ENCODE assay signal across 8 mouse cellular contexts in the genomic region with DNA sequence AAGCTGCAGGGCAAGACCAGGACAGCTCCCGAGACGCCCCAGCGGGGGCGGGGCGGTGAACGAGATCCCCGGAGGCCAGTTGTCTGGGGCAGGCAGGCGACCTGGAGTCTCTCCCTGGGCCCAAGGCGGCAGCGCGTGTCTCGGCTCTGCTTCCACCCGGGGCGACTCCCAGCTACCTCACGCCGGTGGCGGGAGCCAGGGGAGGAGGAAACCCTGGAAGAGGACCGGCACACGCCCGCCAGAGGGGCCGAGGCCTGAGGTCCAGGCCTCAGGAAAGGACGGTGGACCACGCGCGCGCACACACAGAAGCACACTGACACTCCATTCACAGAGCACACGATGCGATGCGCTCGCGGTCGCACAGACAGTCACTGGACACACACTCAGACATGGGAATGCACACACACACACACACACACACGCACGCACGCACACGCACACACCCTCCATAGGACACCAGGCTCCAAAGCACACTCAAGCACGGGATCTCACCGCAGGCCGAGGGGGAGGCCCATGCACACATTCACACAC. TPM values are rescaled to one million over a fixed set of nuclear protein-coding genes. Genes with fewer than 3 reads are reported as not detected.
A peak's percentile ranks its signal among the peaks of the same experiment; 100 is the strongest.
DNase-seq lines count a peak whose midpoint lies in the region; ATAC-seq and TF ChIP-seq lines count a peak whose summit lies in the region.

No protein-coding gene starts in this region.

- DNase-seq in ES-CJ7 (ENCODE audit: low read depth, low spot score) = peak; percentile 30
- peak; percentile 73 for DNase-seq in adrenal gland, postnatal 14 days
- DNase-seq in forebrain, embryonic 14.5 days (ENCODE audit: low spot score) = no peak
- no peak for DNase-seq in liver, adult 2 months (ENCODE audit: extremely low read depth, low read depth, low spot score)
- peak; percentile 18 for DNase-seq in naive thymus-derived CD4-positive, alpha-beta T cell, adult 2 months (ENCODE audit: low read depth)
- no peak for DNase-seq in left cerebral cortex, adult 11 months (ENCODE audit: low spot score)
- DNase-seq in layer of hippocampus, postnatal 25 days (ENCODE audit: extremely low spot score in 1 of 2, low spot score in 1 of 2) = no peak

- no peaks in the 10 kb centered on the region for H3K36me3 ChIP-seq in forebrain, embryonic 14.5 days (ENCODE audit: control insufficient read depth, insufficient read depth, low read length)
- no peaks in the 10 kb centered on the region for H3K36me3 ChIP-seq in hindbrain, embryonic 13.5 days
- H3K36me3 ChIP-seq in liver, adult 2 months (ENCODE audit: control insufficient read depth, insufficient read depth, low read length) = no peaks in the 10 kb centered on the region

- H3K9ac ChIP-seq in forebrain, embryonic 14.5 days (ENCODE audit: low read length) = peak overlapping the region; percentile 84
- H3K9ac ChIP-seq in hindbrain, embryonic 13.5 days = peak overlapping the region; percentile 80
- H3K9ac ChIP-seq in liver, adult 2 months (ENCODE audit: low read depth, low read length) = peak overlapping the region; percentile 30; the same call in 1 of the 2 replicates

- TF ChIP-seq CTCF in liver, adult 2 months (IDR thresholded peaks at IDR 0.05; ENCODE audit: low read depth, low read length) = no peak

- H3K27me3 ChIP-seq in forebrain, embryonic 14.5 days (replicated peaks; ENCODE audit: control insufficient read depth, insufficient read depth, low read length) = no peaks in the 10 kb centered on the region
- peaks cover 68% of the 10 kb centered on the region for H3K27me3 ChIP-seq in hindbrain, embryonic 13.5 days
- H3K27me3 ChIP-seq in liver, adult 2 months (ENCODE audit: control insufficient read depth, insufficient read depth, low read length) = peaks cover 13% of the 10 kb centered on the region; the same call in 1 of the 2 replicates

- no peaks in the 10 kb centered on the region for H3K79me2 ChIP-seq in liver, adult 2 months (ENCODE audit: control insufficient read depth, insufficient read depth, low read length)

- H3K4me1 ChIP-seq in forebrain, embryonic 14.5 days (ENCODE audit: control insufficient read depth, insufficient read depth, low read length) = peaks cover 2% of the 10 kb centered on the region; the same call in 1 of the 2 replicates
- H3K4me1 ChIP-seq in hindbrain, embryonic 13.5 days (replicated peaks) = peaks cover 34% of the 10 kb centered on the region
- H3K4me1 ChIP-seq in liver, adult 2 months (ENCODE audit: control insufficient read depth, insufficient read depth, low read length) = peaks cover 11% of the 10 kb centered on the region

- under 1% methylated on average over 32 of the region's 39 CpGs for WGBS in forebrain, embryonic 14.5 days
- under 1% methylated on average over 39 of the region's 39 CpGs for WGBS in hindbrain, embryonic 13.5 days
- WGBS in liver, adult 2 months = 4% methylated on average over 39 of the region's 39 CpGs

- no peak overlapping the region for H3K27ac ChIP-seq in forebrain, embryonic 14.5 days (ENCODE audit: low read depth, low read length)
- H3K27ac ChIP-seq in hindbrain, embryonic 13.5 days = no peak overlapping the region
- H3K27ac ChIP-seq in liver, adult 2 months (replicated peaks; ENCODE audit: insufficient read depth, low read depth, low read length) = no peak overlapping the region

- peak overlapping the region; percentile 69 for H3K4me3 ChIP-seq in forebrain, embryonic 14.5 days (ENCODE audit: low read depth, low read length)
- H3K4me3 ChIP-seq in hindbrain, embryonic 13.5 days = peak overlapping the region; percentile 60
- H3K4me3 ChIP-seq in liver, adult 2 months (ENCODE audit: insufficient read depth, low read depth, low read length) = peak overlapping the region; percentile 61; the same call in 1 of the 2 replicates

- H3K4me2 ChIP-seq in forebrain, embryonic 14.5 days (ENCODE audit: low read length) = peak overlapping the region; percentile 97
- H3K4me2 ChIP-seq in hindbrain, embryonic 13.5 days = peak overlapping the region; percentile 99

- H3K9me3 ChIP-seq in forebrain, embryonic 14.5 days (replicated peaks; ENCODE audit: control insufficient read depth, low read length) = no peaks in the 10 kb centered on the region
- H3K9me3 ChIP-seq in hindbrain, embryonic 13.5 days = no peaks in the 10 kb centered on the region

- TF ChIP-seq POLR2A in liver, adult 2 months (IDR thresholded peaks at IDR 0.05; ENCODE audit: extremely low read depth, insufficient read depth, low read length) = no peak

- ATAC-seq in forebrain, embryonic 14.5 days = no peak
- ATAC-seq in hindbrain, embryonic 13.5 days (ENCODE audit: low FRiP score) = no peak

RNA-seq across cellular contexts. Expression of a gene that starts 1.7 kb away (rescaled TPM):
- 32.4 and 34.6 TPM in 2 replicates for total RNA-seq in adrenal gland, postnatal 14 days (2021)
- 20.1 and 20.8 TPM in 2 replicates for polyA plus RNA-seq in forebrain, embryonic 14.5 days (2014; fragmentation: Nextera tagmentation; extraction: Ambion mirVana)
- polyA plus RNA-seq in hindbrain, embryonic 13.5 days (2015; fragmentation: Nextera tagmentation; extraction: Ambion mirVana) = 13.2 and 18.6 TPM in 2 replicates
- 0.09 and 0.40 TPM in 2 replicates for total RNA-seq in liver, adult 2 months (2014; rRNA removed)
- 0.27 and 0.40 TPM in 2 replicates for polyA plus RNA-seq in liver, adult 2 months (2012; rRNA removed)
- 100 to 1,000 TPM in 1 of 2 experiments, 10 to 100 TPM in 1; 98.0 to 101 TPM for total RNA-seq in layer of hippocampus, postnatal 25 days (2021)

RNA-seq across cellular contexts. Expression of a gene that starts 6.9 kb away (rescaled TPM):
- total RNA-seq in adrenal gland, postnatal 14 days (2021) = 130 and 140 TPM in 2 replicates
- polyA plus RNA-seq in forebrain, embryonic 14.5 days (2014; fragmentation: Nextera tagmentation; extraction: Ambion mirVana) = 33.7 and 35.7 TPM in 2 replicates
- polyA plus RNA-seq in hindbrain, embryonic 13.5 days (2015; fragmentation: Nextera tagmentation; extraction: Ambion mirVana) = 36.9 and 38.5 TPM in 2 replicates
- 34.8 and 40.5 TPM in 2 replicates for total RNA-seq in liver, adult 2 months (2014; rRNA removed)
- polyA plus RNA-seq in liver, adult 2 months (2012; rRNA removed) = 35.7 and 39.4 TPM in 2 replicates
- total RNA-seq in layer of hippocampus, postnatal 25 days (2021) = 10 to 100 TPM; 28.4 to 33.4 TPM

RNA-seq across cellular contexts. Expression of a gene that starts 37.0 kb away (rescaled TPM):
- 69.2 and 73.4 TPM in 2 replicates for total RNA-seq in adrenal gland, postnatal 14 days (2021)
- polyA plus RNA-seq in forebrain, embryonic 14.5 days (2014; fragmentation: Nextera tagmentation; extraction: Ambion mirVana) = 109 and 132 TPM in 2 replicates
- 115 and 119 TPM in 2 replicates for polyA plus RNA-seq in hindbrain, embryonic 13.5 days (2015; fragmentation: Nextera tagmentation; extraction: Ambion mirVana)
- total RNA-seq in liver, adult 2 months (2014; rRNA removed) = 14.8 and 15.9 TPM in 2 replicates
- polyA plus RNA-seq in liver, adult 2 months (2012; rRNA removed) = 17.2 and 19.0 TPM in 2 replicates
- total RNA-seq in layer of hippocampus, postnatal 25 days (2021) = 10 to 100 TPM; 68.1 to 69.2 TPM

Comparison
In these comparisons a context has a peak if more than half of its experiments do, and no peak if none do; other contexts are left out.
1. DNase-seq: peak in ES-CJ7 (single experiment), adrenal gland, postnatal 14 days (single experiment) and naive thymus-derived CD4-positive, alpha-beta T cell, adult 2 months (single experiment); none in forebrain, embryonic 14.5 days (single experiment), liver, adult 2 months (single experiment), left cerebral cortex, adult 11 months (single experiment) and layer of hippocampus, postnatal 25 days (0 of 2).
2. H3K9ac ChIP-seq: peak in every context shown above with its lines; median percentile 84 in forebrain, embryonic 14.5 days; 80 in hindbrain, embryonic 13.5 days; 30 in liver, adult 2 months.
3. RNA of a gene that starts 1.7 kb away (total RNA-seq): 98.0 to 101 TPM in layer of hippocampus, postnatal 25 days and 32.4 to 34.6 TPM in adrenal gland, postnatal 14 days; 0.09 to 0.40 TPM in liver, adult 2 months; every median in the first group is over 10 times any median in the second.
4. Peak in every context shown above with its lines, with median percentiles within 50 percentile points of each other: H3K4me3 ChIP-seq.